Mouse (Mus musculus) stomach, embryonic 16.5 days (tissue): Measurements from ENCODE around the gene Ppp1r12c. TPM values are rescaled to one million over a fixed set of nuclear protein-coding genes. Genes with fewer than 3 reads are reported as not detected.

Experiments used
- ATAC-seq: fragments of 200-750 bp; cut with Nextera tagmentation; 2 replicates; pipeline ENCODE4 v1.8.0; 2017; ENCODE audit warnings: moderate number of reproducible peaks, moderate TSS enrichment; ENCODE audit not compliant: insufficient read depth, low FRiP score
- H3K27ac ChIP-seq: fragments of 300-500 bp; sonication (generic); 2 replicates; pipeline ENCODE4 v1.5.1; 2014; ENCODE audit warnings: low read length
- H3K27me3 ChIP-seq: fragments of 300-500 bp; sonication (generic); 2 replicates; pipeline ENCODE4 v1.6.1; 2014; ENCODE audit warnings: low read length, control low read depth, mixed read lengths; ENCODE audit not compliant: control insufficient read depth, insufficient read depth
- H3K36me3 ChIP-seq: fragments of 300-500 bp; sonication (generic); 2 replicates; pipeline ENCODE4 v1.6.1; 2014; ENCODE audit warnings: low read length; ENCODE audit not compliant: control insufficient read depth, insufficient read depth
- H3K4me1 ChIP-seq: fragments of 300-500 bp; sonication (generic); 2 replicates; pipeline ENCODE4 v1.6.1; 2014; ENCODE audit warnings: low read length, control low read depth, mixed read lengths; ENCODE audit not compliant: control insufficient read depth, insufficient read depth
- H3K4me2 ChIP-seq: fragments of 300-500 bp; sonication (generic); 2 replicates; pipeline ENCODE4 v1.6.1; 2014; ENCODE audit warnings: low read depth, low read length, mixed read lengths
- H3K4me3 ChIP-seq: fragments of 300-500 bp; sonication (generic); replicated peaks from 2 replicates; pipeline ENCODE4 v1.5.1; 2014; ENCODE audit warnings: mild to moderate bottlenecking, low read length
- H3K9ac ChIP-seq: fragments of 300-500 bp; sonication (generic); 2 replicates; pipeline ENCODE4 v1.6.1; 2014; ENCODE audit warnings: low read length
- H3K9me3 ChIP-seq: fragments of 300-500 bp; sonication (generic); replicated peaks from 2 replicates; pipeline ENCODE4 v1.6.1; 2016; ENCODE audit warnings: low read length, control low read depth; ENCODE audit not compliant: control insufficient read depth
- WGBS: fragments of 180-500 bp; shearing (Covaris S2); extraction: QIAGEN DNeasy Blood & Tissue Kit; methylation state at CpG from one replicate; pipeline ENCODE4 v1.1.7; 2014; 5-methylcytosine and 5-hydroxymethylcytosine counted together
- polyA plus RNA-seq: library from polyadenylated mRNA; unstranded; fragments of >200 nt; fragmentation: Nextera tagmentation; extraction: Ambion mirVana; gene quantifications from 2 replicates; pipeline ENCODE4 v1.2.1, GENCODE M21; 2015

Gene Ppp1r12c
- polyA plus RNA-seq, 1 experiment from 2014 or later, result 22.3 TPM

GRCm38 (mm10) chr7:4452644-4453043 is 48.8 kb downstream of the Ppp1r12c start:
- H3K27ac ChIP-seq, result peak overlapping the region; percentile 75

GRCm38 (mm10) chr7:4449211-4449610 is 52.3 kb downstream of the Ppp1r12c start:
- Histone ChIP-seq H3K27me3 (no peaks in the 10 kb centered on the region), H3K4me3 (no peak overlapping the region), H3K36me3 (no peaks in the 10 kb centered on the region), H3K9ac (no peak overlapping the region), H3K4me1 (peaks cover 19% of the 10 kb centered on the region), H3K9me3 (no peaks in the 10 kb centered on the region), H3K27ac (peak overlapping the region; percentile 51; the same call in 1 of the 2 replicates), H3K4me2 (no peak overlapping the region)
- no peak for ATAC-seq
- WGBS, result 8% methylated on average over 2 of the region's 2 CpGs

More at GRCm38 (mm10) chr7:4452644-4453043, 48.8 kb downstream of the Ppp1r12c start:
- 24% methylated on average over 4 of the region's 4 CpGs for WGBS
- Histone ChIP-seq H3K4me1 (peaks cover 13% of the 10 kb centered on the region), H3K36me3 (no peaks in the 10 kb centered on the region), H3K4me3 (no peak overlapping the region), H3K27me3 (no peaks in the 10 kb centered on the region), H3K9ac (no peak overlapping the region), H3K4me2 (no peak overlapping the region), H3K9me3 (no peaks in the 10 kb centered on the region)
- ATAC-seq, result peak; percentile 95

- Histone ChIP-seq H3K27ac (no peak overlapping the region), H3K27me3 (no peaks in the 10 kb centered on the region), H3K36me3 (peaks cover 6% of the 10 kb centered on the region; the same call in 1 of the 2 replicates), H3K4me2 (no peak overlapping the region), H3K4me3 (no peak overlapping the region), H3K4me1 (peaks cover 19% of the 10 kb centered on the region), H3K9ac (no peak overlapping the region), H3K9me3 (no peaks in the 10 kb centered on the region)
- ATAC-seq, result no peak
- WGBS, result 84% methylated on average over 3 of the region's 3 CpGs
These were observed 53.0 kb downstream of the Ppp1r12c start for GRCm38 (mm10) chr7:4448439-4448838.

- Histone ChIP-seq H3K36me3 (peaks cover 12% of the 10 kb centered on the region), H3K27ac (no peak overlapping the region), H3K9me3 (no peaks in the 10 kb centered on the region), H3K4me1 (peaks cover 19% of the 10 kb centered on the region), H3K9ac (no peak overlapping the region), H3K4me3 (no peak overlapping the region), H3K4me2 (no peak overlapping the region), H3K27me3 (no peaks in the 10 kb centered on the region)
- WGBS, result 3% methylated on average over 1 of the region's 1 CpGs
- ATAC-seq, result no peak
These were observed 54.3 kb downstream of the Ppp1r12c start for GRCm38 (mm10) chr7:4447138-4447537.

- Histone ChIP-seq H3K9me3 (no peaks in the 10 kb centered on the region), H3K36me3 (peaks cover 18% of the 10 kb centered on the region), H3K9ac (peak within 1 kb of the TSS; percentile 85), H3K4me3 (peak within 1 kb of the TSS; percentile 83), H3K4me1 (peaks cover 19% of the 10 kb centered on the region), H3K27me3 (no peaks in the 10 kb centered on the region), H3K4me2 (peak within 1 kb of the TSS; percentile 74), H3K27ac (peak within 1 kb of the TSS; percentile 87)
- under 1% methylated on average over 35 of the region's 35 CpGs for WGBS
- ATAC-seq, result peak; percentile 94
These were observed 56.2 kb downstream of the Ppp1r12c start, which contains the start of gene Rdh13 for GRCm38 (mm10) chr7:4445216-4445791. Gene Rdh13 (minus strand): TSS chr7:4445649.

- ATAC-seq, result no peak
- Histone ChIP-seq H3K9me3 (no peaks in the 10 kb centered on the region), H3K27ac (no peak overlapping the region), H3K4me3 (no peak overlapping the region), H3K27me3 (no peaks in the 10 kb centered on the region), H3K4me2 (no peak overlapping the region), H3K4me1 (peaks cover 5% of the 10 kb centered on the region; the same call in 1 of the 2 replicates), H3K9ac (no peak overlapping the region), H3K36me3 (peaks cover 18% of the 10 kb centered on the region)
- 89% methylated on average over 10 of the region's 10 CpGs for WGBS
These were observed 60.9 kb downstream of the Ppp1r12c start for GRCm38 (mm10) chr7:4440549-4440948.

GRCm38 (mm10) chr7:4437721-4438120 is 63.8 kb downstream of the Ppp1r12c start:
- no peak overlapping the region for H3K27ac ChIP-seq
- 90% methylated on average over 2 of the region's 2 CpGs for WGBS
- H3K9me3 ChIP-seq, result no peaks in the 10 kb centered on the region
- no peak overlapping the region for H3K9ac ChIP-seq
- H3K4me2 ChIP-seq, result no peak overlapping the region
- no peak for ATAC-seq
- H3K4me1 ChIP-seq, result no peaks in the 10 kb centered on the region
- H3K27me3 ChIP-seq, result no peaks in the 10 kb centered on the region
- no peak overlapping the region for H3K4me3 ChIP-seq
- H3K36me3 ChIP-seq, result peaks cover 22% of the 10 kb centered on the region

- no peaks in the 10 kb centered on the region for H3K27me3 ChIP-seq
- H3K4me3 ChIP-seq, result no peak overlapping the region
- H3K36me3 ChIP-seq, result peaks cover 17% of the 10 kb centered on the region; the same call in 1 of the 2 replicates
- no peak overlapping the region for H3K27ac ChIP-seq
- H3K9me3 ChIP-seq, result no peaks in the 10 kb centered on the region
- no peak for ATAC-seq
- H3K4me1 ChIP-seq, result no peaks in the 10 kb centered on the region
- H3K9ac ChIP-seq, result no peak overlapping the region
- H3K4me2 ChIP-seq, result no peak overlapping the region
- WGBS, result 87% methylated on average over 8 of the region's 8 CpGs
These were observed 69.5 kb downstream of the Ppp1r12c start for GRCm38 (mm10) chr7:4432026-4432425.

- Histone ChIP-seq H3K27ac (no peak overlapping the region), H3K9me3 (no peaks in the 10 kb centered on the region), H3K36me3 (peaks cover 17% of the 10 kb centered on the region; the same call in 1 of the 2 replicates), H3K4me1 (no peaks in the 10 kb centered on the region), H3K9ac (no peak overlapping the region), H3K27me3 (no peaks in the 10 kb centered on the region), H3K4me2 (no peak overlapping the region), H3K4me3 (no peak overlapping the region)
- 82% methylated on average over 6 of the region's 6 CpGs for WGBS
- ATAC-seq, result no peak
These were observed 69.9 kb downstream of the Ppp1r12c start for GRCm38 (mm10) chr7:4431548-4431947.
